Mouse (Mus musculus) spleen, adult 18-20 months (tissue): ENCODE measurements around the gene Syt16.
A peak's percentile ranks its signal among the peaks of the same experiment; 100 is the strongest.

Source experiments
- DNase-seq, 2 experiments: peaks; one replicate each; pipeline ENCODE4 v3.0.0; 2022; ENCODE audit warnings: mixed read lengths in 2 of 2

The Syt16 gene

GRCm38 (mm10) chr12:74320318-74320717 lies 322.9 kb downstream of the Syt16 start:
- DNase-seq = peak in 1 of 2 experiments; percentile 44

- no peak for DNase-seq
Measured at GRCm38 (mm10) chr12:74321981-74322380, 324.5 kb downstream of the Syt16 start.
